Mouse (Mus musculus) cortical plate, adult 2 months (tissue): ENCODE results near the gene Elp4.

Source experiments
- CTCF ChIP-seq: fragments of 200-500 bp; IDR thresholded peaks from 2 replicates; pipeline ENCODE4 v1.5.1; 2011; ENCODE audit warnings: mild to moderate bottlenecking, control low read depth, low read length; ENCODE audit not compliant: insufficient read depth; ENCODE audit errors: extremely low read depth
- POLR2A ChIP-seq: fragments of 200-500 bp; IDR thresholded peaks from 2 replicates; pipeline ENCODE4 v1.6.1; 2011; ENCODE audit warnings: mild to moderate bottlenecking, low read length, control low read depth; ENCODE audit not compliant: insufficient read depth; ENCODE audit errors: extremely low read depth

GRCm38 (mm10) chr2:105797842-105798241 lies 106.5 kb downstream of the Elp4 start:
- TF ChIP-seq CTCF, result no peak
- no peak for TF ChIP-seq POLR2A
